19 mouse cellular contexts compared by ENCODE assay signal in genomic region chr14:32050171-32050570, GRCm38 (mm10). TPM values are rescaled to one million over a fixed set of nuclear protein-coding genes. Genes with fewer than 3 reads are reported as not detected.
DNase-seq lines count a peak whose midpoint lies in the region; ATAC-seq lines count a peak whose summit lies in the region.
"Had no signal": no experiment of that assay in that cellular context is flagged by ENCODE, and none has a peak within 500 bp of the region (broad histone marks: within the 10 kb centered on the region; RNA-seq: fewer than 3 reads in every experiment).

No protein-coding gene starts in this region.

- DNase-seq in adrenal gland, postnatal 25 days, result peak; percentile 38
- no peak for DNase-seq in adrenal gland, adult (ENCODE audit: inconsistent age in 2 of 2, low spot score in 1 of 2)
- peak; percentile 54 for DNase-seq in 416B (ENCODE audit: low read depth)
- peak; percentile 77 for DNase-seq in adipocyte (ENCODE audit: low spot score)
- DNase-seq in spleen, postnatal 36 days (ENCODE audit: low spot score in 2 of 2), result no peak
- DNase-seq: cerebellum, adult 11 months; cerebellum, adult 8-10 months; cerebellum, postnatal 14 days; embryo, embryonic 11 days; gastrocnemius, postnatal 14 days; heart, adult 2 months; heart, postnatal 14 days; kidney, adult 11 months had no signal

- ATAC-seq in erythroblast, adult 5-6 weeks (replicated peaks; ENCODE audit: low FRiP score, poor library complexity, severe bottlenecking), result no peak
- ATAC-seq: forebrain, embryonic 15.5 days; hindbrain, postnatal 0 days had no signal

RNA-seq across cellular contexts. Expression of gene Galnt15, which starts 21.4 kb away (rescaled TPM):
- total RNA-seq in adrenal gland, postnatal 25 days (2021), result 4.3 and 4.6 TPM in 2 replicates
- total RNA-seq in erythroblast, adult 5-6 weeks (2015; ENCODE audit: low replicate concordance), result not detected in 2 replicates
- 0.09 TPM in 1 of 2 replicates, not detected in the other for total RNA-seq in erythroblast, adult 5-6 weeks (2017; ENCODE audit: low replicate concordance)
- total RNA-seq: CH12.LX; common myeloid progenitor, adult 5-6 weeks; hematopoietic stem cell, adult 5-6 weeks had no signal

RNA-seq across cellular contexts. Expression of gene Oxnad1, which starts 35.0 kb away (rescaled TPM):
- 37.6 and 51.6 TPM in 2 replicates for total RNA-seq in adrenal gland, postnatal 25 days (2021)
- 0.58 and 3.1 TPM in 2 replicates for total RNA-seq in erythroblast, adult 5-6 weeks (2015; ENCODE audit: low replicate concordance)
- 6.8 and 9.5 TPM in 2 replicates for total RNA-seq in erythroblast, adult 5-6 weeks (2017; ENCODE audit: low replicate concordance)

RNA-seq across cellular contexts. Expression of gene Dph3, which starts 35.4 kb away (rescaled TPM):
- 54.5 and 69.4 TPM in 2 replicates for total RNA-seq in adrenal gland, postnatal 25 days (2021)
- total RNA-seq in erythroblast, adult 5-6 weeks (2015; ENCODE audit: low replicate concordance), result 0.77 and 15.9 TPM in 2 replicates
- total RNA-seq in erythroblast, adult 5-6 weeks (2017; ENCODE audit: low replicate concordance), result 10.4 and 30.1 TPM in 2 replicates

Comparison
In these comparisons a context has a peak if more than half of its experiments do, and no peak if none do; other contexts are left out.
1. DNase-seq: peak in adrenal gland, postnatal 25 days (single experiment), 416B (single experiment) and adipocyte (single experiment); none in adrenal gland, adult (0 of 2) and spleen, postnatal 36 days (0 of 2).